Mouse (Mus musculus): ENCODE data around the gene Cd200r1.
A peak's percentile ranks its signal among the peaks of the same experiment; 100 is the strongest.

DNA sequence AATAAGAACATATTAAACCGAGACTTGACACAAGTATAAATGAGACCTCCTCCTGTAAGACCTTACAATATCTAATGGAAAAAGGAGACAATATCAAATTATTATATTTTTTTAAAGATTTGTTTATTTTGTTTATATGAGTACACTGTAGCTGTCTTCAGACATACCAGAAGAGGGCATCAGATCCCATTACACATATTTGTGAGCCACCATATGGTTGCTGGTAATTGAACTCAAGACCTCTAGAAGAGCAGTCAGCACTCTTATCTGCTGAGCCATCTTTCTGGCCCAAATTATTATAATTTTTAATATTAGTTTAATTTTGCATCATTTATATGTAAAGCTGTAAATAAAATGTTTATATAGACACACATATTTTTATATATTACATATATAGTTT, 22.8 kb upstream of the Cd200r1 start:
- TF ChIP-seq MAFK (IDR thresholded peaks at IDR 0.05; ENCODE audit: borderline replicate concordance, low read depth, low read length) = no peak
- no peak for TF ChIP-seq ZC3H11A (IDR thresholded peaks at IDR 0.05; ENCODE audit: low read depth, low read length)
- TF ChIP-seq CTCF (IDR thresholded peaks at IDR 0.05 in 2 of 3, conservative IDR thresholded peaks at IDR 0.05 in 1 of 3; ENCODE audit: control insufficient read depth in 1 of 3, insufficient read depth in 1 of 3, low read depth in 2 of 3, low read length in 3 of 3, poor library complexity in 1 of 3, severe bottlenecking in 1 of 3) = peak in 1 of 3 experiments; percentile 25; a peak in 1 of 6 replicates
- no peak for TF ChIP-seq USF2 (IDR thresholded peaks at IDR 0.05; ENCODE audit: borderline replicate concordance in 1 of 2, insufficient read depth in 1 of 2, low read depth in 1 of 2, low read length in 2 of 2)
- no peak for TF ChIP-seq NELFE (IDR thresholded peaks at IDR 0.05; ENCODE audit: low read depth, low read length)
- TF ChIP-seq GATA1 (IDR thresholded peaks at IDR 0.05; ENCODE audit: low read depth, low read length) = peak; percentile 49; the same call in 1 of the 2 replicates
